Mouse (Mus musculus) heart, adult 8-10 months (tissue): ENCODE results near the gene Slc13a5. TPM values are rescaled to one million over a fixed set of nuclear protein-coding genes. Genes with fewer than 3 reads are reported as not detected.
A peak's percentile ranks its signal among the peaks of the same experiment; 100 is the strongest.

Source experiments
- DNase-seq: peaks from one replicate; pipeline ENCODE4 v3.0.0; 2022; ENCODE audit warnings: low spot score
- total RNA-seq, 4 experiments: library from RNA; stranded (reverse); gene quantifications; 2 replicates each; pipeline ENCODE4 v1.2.4; 2022

Gene Slc13a5
- total RNA-seq, 4 experiments from 2014 or later: not detected

DNA sequence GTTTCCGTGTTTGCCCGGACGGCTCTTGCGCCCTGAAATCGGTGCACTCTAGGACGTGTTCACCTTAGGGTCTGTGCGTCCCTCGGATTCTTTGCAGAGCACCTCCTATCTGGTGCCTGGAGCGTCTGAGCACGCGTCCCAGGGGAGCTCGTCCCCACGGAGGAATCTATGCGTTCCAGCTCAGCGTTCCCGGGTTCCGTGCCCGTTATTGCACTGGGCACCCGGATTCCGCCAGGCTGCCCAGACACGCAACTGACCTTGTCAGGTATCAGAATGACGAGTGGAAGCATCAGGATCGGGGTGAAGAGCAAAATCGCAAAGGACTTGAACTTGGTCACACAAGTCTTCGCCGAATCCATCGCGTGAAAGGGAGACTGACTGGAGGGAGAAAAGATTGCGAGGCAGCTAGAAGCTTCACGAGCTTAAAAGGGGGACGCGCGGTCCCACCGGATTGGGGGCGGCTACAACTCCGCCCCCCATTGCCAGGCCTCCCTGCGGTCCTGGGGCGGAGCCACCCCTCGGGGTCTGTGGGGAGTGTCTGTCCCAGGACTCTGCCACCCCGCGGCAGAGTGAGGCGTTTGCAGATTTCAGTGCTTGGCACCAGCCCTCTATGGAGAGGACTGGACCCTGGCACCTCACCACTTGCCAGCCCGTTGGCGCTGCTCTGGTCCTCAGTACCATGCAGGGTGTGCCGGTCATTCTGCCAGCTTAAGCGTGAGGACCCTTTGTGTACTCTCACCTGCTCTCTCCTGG lies 639 bp downstream of the Slc13a5 start:
- peak; percentile 7 for DNase-seq

DNA sequence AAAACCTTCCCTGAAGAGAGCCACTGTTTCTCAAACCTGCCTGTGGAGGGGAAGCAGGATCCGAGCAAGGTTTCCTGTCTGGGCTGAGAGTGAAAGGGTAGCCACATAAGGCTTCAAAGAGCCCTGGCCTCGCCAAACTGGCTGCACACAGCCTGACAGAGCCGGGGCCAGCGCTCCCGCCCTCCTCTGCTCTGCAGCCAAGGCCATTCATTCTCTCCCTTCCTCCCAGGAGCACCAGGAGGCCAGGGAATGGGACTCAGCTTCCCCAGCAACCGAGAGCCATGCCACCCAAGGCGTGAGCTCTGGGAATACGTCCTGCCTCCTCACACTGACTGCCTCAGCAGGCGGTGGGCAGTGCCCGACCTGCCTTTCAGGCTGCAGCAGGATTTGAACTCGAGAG lies 1.5 kb downstream of the Slc13a5 start:
- no peak for DNase-seq

DNA sequence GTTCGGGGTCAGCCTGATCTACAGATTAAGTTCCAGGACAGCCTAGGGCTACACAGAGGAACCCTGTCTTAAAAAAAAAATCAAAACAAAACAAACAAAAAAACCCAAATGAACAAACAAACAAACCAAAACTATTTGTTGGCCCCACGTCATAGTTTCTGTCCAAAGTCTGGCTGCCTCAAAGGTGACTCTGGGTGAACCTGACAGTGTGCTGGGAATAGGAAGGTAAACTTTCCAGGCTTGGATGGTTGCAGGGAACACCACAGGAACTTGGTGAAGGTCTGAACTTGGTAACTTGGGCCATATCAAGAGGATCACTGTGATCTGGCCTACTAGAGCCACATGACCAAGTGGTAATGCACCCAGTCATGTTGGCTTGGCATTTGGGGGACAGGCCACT lies 10.6 kb downstream of the Slc13a5 start:
- no peak for DNase-seq

DNA sequence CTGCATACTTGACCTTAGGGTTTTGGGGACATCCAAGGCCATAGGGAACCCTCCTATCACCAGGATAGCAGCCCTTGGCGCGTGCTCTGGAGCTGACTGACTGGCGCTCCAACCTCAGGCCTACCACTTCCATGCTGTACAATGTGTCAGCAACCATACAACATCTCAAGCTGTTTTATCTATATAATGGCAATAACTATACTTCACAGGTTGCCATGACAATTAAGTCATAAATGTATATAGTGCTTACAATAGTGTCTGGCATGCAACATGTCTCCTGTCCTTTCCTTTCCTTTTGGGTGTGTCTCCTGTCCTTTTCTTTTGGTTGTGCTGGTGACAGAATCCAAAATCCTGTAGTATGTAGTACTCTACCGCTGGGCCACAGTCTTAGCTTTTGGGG lies 11.4 kb downstream of the Slc13a5 start:
- no peak for DNase-seq

DNA sequence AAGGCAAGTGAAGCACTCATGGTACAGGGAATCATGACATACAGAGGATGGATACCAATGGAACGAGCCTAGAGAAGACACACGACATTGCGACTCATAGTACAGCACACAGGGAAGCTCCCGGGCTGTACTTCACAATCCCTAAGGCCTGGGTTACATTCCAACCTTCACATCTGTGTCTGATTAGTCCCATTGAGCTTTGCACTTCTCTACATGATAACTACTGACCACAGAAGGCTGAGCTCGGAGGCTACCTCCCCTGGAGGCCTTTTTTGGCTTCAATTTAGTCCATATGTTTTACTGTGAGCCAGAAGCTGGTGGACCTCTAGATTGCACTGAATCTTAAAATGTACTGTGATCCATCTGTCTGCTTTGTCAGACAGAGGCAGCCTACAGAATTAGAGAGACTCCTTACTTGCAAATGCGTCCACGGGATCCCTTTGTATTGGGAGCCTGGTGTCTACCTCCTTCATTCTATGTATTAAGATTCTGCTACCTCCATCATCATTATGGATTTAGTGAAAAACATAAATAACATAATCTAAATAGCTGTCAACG lies 21.7 kb downstream of the Slc13a5 start:
- DNase-seq: no peak

DNA sequence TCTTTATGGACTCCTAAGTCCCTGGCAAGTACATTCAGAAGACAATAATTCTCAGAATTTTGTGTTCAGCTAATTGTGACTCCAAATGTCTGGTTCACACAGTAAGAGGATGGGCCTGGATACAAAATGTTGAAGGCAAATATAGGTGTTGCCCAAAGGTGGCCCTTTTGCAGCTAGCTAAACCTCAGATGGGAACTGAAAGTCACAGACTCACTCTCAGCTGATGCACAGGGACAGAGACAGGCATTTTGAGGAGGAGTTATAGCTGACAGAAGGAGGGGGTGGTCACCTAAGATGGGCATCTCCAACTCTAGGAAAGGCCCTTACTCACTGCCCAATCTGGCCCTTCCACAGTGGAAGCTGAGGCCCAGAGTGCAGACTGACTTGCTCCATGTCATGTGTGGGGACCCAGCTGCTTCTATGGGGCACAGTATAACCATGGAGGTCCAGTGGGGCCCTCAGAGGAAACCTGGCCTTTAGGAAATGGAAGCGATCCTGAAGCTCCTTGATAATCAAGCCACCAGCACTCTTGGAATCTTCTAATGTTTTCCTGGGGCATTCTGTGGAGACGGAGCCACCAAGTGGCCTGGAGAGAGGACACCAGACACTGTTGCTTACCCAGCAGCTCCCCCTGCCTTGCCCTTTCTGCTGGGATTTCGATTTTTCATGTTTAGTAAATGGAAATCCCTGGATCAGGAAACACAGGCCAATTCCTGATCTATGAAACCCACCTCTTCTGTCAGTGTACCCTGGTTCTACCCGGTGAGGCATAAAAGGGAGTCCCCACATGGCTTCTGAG lies 26.8 kb downstream of the Slc13a5 start:
- no peak for DNase-seq

DNA sequence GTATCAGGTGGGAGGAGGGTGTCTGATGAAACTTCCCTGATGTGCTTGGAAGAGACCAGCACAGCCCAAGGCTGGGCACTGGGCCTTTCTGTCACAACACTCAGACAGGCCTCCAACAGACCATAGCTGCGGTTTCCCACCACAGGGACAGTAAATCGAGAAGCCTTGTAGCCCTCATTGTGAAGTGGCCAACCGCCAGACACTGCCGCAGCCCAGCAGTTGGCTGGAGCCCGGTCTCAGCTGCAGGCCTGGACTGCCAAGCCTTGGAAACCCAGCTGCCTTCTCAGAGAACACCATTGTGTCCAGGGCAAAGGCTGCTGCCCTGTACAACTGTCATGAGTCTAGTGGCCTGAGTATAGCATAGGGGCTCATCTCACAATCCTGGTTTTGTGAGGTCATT lies 33.0 kb downstream of the Slc13a5 start:
- DNase-seq: no peak

DNA sequence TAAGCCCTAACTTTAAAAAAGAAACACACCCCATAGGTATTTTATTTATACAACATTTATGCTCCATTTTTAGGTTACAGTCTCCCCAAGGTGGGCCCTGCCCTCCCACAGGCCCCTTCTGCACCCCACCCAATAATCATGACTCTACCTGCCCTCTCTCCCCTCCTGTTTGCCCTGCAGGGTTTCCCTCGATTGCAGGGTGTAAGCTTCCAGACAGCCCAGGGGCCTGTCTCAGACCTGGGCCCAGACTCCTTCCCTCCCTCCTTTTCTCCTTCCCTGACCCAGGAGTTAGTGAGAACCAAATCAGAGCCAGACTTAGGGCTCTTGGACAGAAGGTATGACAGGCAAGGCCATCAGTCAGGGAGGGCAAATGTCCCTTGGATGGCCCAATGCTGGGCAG lies 34.0 kb downstream of the Slc13a5 start:
- DNase-seq: no peak

DNA sequence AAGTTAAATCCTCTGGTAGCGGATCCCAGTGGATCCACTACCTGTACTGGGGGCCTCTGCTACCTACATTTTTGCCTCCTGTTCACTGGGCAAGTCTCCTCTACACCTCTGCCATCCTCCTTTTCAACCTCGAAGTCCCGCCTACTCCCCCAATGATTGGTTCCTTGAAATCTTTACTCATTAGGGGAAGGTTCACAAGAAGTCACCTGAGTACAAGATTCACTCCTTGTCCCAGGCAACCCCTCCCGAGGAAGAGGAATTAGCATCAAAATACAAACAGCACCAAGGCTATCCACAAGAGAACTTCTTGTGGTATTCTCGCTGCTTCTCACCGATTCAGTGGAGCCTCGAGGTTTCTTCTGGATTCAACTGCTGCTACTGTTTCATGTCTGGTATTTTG lies 35.0 kb downstream of the Slc13a5 start:
- DNase-seq: no peak

DNA sequence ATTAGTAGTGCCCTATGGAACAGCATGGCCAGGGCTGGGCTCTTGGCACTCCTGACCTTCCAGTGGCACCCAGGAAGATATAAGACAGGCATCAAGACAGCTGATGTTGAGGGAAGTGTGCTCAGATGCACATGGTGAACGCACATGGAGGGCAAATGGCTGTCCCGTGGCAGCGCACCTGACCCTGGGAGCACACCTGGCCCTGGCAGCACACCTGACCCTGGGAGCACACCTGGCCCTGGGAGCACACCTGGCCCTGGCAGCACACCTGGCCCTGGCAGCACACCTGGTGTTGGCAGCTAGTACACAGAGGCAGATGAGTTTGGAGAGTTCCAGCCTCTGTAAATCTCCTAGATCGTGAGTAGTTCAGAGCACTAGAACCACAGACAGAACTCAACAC lies 38.5 kb downstream of the Slc13a5 start:
- DNase-seq: no peak

DNA sequence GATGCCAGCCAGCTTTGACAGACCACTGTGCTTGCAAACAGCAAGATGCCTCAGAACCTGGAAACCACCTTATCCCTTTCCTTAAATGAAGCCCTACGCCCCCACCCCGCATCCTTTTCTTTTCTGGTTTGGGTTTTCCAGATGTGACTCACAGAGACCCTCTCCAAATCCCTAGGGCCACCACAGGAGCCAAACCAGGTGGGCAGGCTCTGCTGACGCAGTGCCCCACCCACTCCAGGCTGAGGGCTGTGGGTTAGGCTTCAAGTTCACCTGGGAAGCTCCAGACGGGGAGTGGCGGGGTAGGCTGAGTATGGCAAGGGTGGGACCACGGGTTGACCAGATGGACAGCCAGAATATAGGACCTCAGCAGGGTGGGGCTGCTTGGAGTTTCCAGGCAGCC lies 40.1 kb downstream of the Slc13a5 start:
- DNase-seq: no peak

DNA sequence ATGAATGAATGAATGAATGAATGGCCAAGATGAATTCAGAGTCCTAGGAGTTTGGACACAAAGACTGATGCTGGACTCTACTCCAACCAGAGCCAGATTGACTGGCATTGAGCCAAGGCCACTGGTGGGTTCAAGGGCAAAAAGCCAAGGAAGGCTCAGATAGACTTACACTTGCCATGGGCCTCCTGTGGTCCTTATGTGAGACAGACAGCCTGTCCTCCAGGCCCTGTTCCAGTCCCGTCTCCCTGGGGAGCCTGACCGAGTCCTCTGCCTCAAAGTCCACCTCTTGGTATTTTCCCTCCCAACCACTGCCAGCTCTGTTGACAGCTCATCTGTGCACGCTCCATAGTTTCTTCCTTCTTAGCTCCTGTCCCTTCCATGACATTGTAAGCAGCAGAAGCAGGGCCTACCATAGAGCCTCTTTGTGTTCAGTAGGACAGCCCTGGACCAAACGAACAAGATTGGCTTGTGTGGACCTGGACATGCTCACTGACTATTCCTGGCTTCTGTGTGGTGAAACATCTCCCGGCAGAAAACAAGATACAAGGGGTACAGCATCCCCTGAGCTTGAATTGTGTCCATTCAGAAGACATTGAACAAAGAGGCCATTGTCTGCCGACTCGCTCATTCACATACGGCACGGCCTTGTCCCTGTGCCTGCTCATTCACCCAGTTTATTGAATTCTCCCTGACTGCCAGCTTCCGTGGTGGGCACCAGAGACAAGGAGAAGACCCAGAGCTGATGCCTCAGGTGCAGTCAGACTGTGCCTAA lies 40.8 kb downstream of the Slc13a5 start:
- DNase-seq: no peak

DNA sequence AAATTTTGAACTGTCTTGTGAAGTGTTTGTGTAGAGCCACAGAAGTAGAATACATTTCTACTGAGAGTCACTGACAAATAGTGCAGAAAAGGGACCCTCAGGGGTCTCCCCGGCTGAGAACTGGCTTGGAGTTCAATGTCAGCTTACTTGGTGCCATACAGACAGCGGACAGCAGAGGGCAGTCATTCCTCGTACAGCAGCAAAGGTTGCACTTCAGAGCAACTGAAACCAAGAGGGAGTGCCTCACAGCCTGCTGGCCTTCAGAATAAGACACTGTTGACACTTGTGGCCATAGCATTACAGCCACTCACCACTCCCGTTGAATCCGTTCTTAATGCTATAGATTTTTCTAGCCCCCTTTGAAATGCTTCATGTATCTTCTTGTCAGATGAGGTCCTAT lies 42.2 kb downstream of the Slc13a5 start:
- peak; percentile 66 for DNase-seq

DNA sequence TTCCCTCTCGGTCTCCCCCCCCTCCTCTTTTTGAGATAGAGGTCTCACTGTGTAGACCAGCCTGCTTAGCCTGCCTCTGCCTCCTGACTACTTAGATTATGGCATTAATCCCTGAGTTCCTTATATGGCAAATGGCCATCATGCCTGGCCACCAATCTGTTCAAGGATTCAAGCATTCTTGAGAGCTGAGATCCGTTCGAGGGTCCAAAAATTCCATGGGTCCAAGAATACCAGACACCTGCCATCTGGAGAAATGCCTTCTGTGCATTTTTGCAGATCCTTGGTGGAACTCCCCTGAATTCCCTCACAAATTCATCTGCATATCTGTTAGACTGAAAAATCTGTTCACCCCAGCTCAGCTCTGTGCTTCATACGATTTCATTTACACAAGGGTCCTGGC lies 43.6 kb downstream of the Slc13a5 start:
- no peak for DNase-seq

DNA sequence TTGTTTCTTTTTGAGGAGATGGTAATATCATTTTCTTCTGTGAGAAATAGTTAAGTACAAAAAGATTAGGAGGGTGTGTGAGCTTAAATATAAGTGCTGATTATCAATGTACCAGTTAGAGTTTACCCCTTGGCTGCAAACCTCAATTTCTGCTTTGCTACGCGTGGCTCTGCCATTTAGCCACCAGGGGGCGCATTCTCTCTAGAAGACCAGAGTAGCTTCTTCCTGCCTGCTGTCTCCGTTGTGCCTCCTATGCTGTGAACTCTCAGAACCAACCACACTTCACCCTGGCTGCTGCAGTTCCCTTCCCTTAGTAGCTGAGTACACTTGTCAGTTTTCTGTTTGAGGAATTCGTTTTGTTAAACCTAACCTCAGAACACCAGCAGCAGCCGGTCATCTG lies 45.7 kb downstream of the Slc13a5 start:
- DNase-seq: no peak

DNA sequence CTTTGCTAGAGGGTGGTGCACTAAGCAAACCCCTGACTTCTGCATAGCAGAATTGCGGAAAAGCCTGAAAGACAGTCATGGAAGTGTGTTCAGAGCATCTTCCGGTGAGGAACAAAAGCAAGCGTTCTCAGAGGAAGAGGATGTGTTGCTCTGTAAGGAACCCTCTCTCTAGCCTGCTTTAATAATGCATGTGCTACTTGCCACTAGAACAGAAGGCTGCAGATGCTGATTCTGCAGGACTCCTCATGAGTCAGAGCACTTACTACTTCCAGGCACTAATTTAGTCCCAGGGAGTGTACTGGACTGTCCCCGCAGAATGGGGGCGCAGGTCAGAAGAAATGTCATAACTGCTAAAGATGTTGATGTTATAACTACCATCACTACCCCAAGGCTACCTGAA lies 49.9 kb downstream of the Slc13a5 start:
- DNase-seq: no peak

DNA sequence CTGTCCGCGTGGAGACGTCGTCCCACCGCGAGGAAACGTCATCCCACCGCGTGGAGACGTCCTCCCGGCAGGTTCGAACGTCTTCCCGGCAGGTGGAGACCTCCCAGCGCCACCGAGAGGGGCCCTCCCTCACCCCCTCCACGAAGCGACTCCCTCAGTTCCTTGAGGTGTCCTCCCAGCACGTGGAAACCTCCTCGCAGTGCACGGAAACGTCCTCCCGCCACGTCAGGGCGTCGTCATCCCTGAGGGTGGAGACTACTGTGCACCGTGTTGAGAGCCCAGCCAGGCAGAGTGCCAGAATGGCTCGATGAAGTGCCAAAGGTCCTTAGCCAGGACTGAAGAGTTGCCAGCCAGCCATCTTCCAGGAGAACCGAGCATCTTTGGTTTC lies 51.6 kb downstream of the Slc13a5 start, which contains the start of gene Med31:
Gene Med31, minus strand, starts transcription at position 183 of the 388 bp plus-strand sequence.
- DNase-seq: peak; percentile 68

DNA sequence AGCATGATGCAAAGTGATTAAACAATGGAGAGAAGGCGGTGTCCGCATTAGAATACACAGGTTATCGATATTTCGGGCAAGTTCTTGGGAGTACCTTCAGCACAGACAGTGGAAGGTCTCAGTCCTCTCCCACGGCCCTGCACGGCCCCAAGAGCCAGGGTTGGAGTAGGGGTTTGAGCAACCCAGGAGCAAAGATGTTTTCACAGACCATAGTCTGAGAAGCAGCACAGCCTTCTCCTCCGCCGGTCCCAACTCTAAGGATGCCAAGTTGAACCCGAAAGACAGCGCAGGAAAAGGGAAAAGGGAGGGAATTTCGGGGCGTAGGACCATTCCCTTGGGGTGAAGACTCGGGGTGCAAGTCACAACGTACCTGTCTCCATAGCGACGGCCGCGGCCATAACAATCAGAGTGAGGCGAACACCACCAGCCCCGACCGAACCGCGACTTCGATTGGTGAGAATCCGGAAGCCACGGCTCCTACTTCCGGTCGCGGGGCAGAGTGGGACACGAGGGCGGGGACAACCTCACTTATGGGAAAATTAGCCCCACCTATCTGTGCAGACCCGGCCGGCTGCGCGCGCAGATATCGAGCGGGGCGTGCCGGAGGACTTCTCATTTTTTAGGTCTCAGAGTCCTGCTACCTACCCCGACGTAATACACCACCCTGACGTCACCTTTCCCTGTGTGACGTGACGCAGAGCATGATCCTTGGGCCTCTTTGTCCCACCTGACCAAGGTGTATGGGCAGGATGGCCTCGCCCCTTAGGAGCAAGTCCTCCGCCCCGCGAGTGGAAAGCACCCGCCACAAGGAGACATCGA lies 52.2 kb downstream of the Slc13a5 start:
- DNase-seq: peak; percentile 96

DNA sequence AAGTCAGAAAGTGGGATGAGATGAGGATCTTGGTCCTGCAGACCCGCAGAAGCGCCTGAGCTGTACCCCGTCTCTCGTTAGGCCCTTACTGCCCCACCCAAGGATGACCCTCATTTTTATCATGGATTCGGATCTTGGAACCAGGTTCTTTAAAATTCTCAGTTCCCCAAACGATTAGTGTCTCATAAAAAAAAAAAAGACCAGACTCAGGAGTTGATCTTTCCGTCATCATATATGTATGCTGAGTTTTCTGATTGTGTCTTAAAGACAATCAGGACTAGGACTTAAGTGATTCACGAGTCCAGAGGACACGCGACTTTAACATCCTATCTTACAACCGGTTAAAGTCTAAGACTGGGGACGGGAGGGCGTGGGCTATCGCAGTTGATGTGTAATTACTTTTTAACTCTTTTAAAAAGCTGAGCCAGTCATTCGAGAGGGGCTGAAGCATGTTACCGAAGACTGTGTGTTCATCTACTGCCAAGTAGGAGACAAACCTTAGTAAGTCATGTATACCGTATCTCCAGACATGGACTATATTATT lies 59.1 kb downstream of the Slc13a5 start:
- no peak for DNase-seq

DNA sequence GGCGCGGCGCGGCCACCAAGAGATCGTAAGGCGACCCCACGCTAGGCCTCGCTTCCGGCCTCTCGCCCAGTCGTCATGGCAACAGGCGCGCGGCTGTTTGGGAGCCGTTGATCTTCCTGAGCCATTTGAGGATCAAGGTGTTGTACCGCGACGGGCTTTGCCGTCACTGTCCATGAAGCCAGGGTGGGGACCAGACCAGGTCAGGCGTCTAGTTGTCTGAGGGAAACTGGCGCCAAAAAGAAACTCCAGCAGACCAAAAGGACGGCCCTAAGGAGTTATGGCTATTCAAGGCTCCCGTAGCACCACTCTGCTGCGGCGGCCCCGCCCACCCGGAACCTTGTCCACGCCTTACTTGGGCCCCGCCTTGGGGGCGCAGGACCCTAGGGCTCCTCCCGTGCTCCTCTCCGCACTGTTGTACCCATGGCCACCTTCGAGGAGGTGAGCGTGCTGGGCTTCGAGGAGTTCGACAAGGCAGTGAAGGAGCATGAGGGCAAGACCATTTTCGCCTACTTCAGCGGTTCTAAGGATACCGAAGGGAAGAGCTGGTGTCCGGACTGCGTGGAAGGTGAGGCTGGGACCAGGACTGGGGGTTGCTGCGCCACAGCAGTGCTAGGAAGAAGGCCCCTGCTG lies 59.7 kb downstream of the Slc13a5 start, which contains the start of the genes 4933427D14Rik and Txndc17:
Gene 4933427D14Rik, minus strand, starts transcription at position 256 of the 630 bp plus-strand sequence.
Gene Txndc17, plus strand, starts transcription at position 344 of the 630 bp plus-strand sequence.
- DNase-seq: peak; percentile 91
